Mouse (Mus musculus) heart, embryonic 16.5 days (tissue): ENCODE data around the gene Kmt5a. TPM values are rescaled to one million over a fixed set of nuclear protein-coding genes. Genes with fewer than 3 reads are reported as not detected.
"Not testable (repeated sequence)": the region's sequence is repeated elsewhere in the genome, so short reads cannot be mapped to it uniquely, and the experiment has no call there.

ENCODE experiments used
- ATAC-seq: fragments of 200-750 bp; cut with Nextera tagmentation; replicated peaks from 2 replicates; pipeline ENCODE4 v1.8.0; 2017; ENCODE audit warnings: moderate number of reproducible peaks; ENCODE audit not compliant: insufficient read depth, low FRiP score; ENCODE audit errors: extremely low read depth
- H3K27ac ChIP-seq: fragments of 300-500 bp; sonication (generic); 2 replicates; pipeline ENCODE4 v1.5.1; 2014; ENCODE audit warnings: mild to moderate bottlenecking, low read length, control low read depth, moderate library complexity
- H3K27me3 ChIP-seq: fragments of 300-500 bp; sonication (generic); 2 replicates; pipeline ENCODE4 v1.6.1; 2014; ENCODE audit warnings: low read length, mixed read lengths; ENCODE audit not compliant: control insufficient read depth, insufficient read depth
- H3K36me3 ChIP-seq: fragments of 300-500 bp; sonication (generic); 2 replicates; pipeline ENCODE4 v1.6.1; 2014; ENCODE audit not compliant: control insufficient read depth, insufficient read depth
- H3K4me1 ChIP-seq: fragments of 300-500 bp; sonication (generic); 2 replicates; pipeline ENCODE4 v1.6.1; 2014; ENCODE audit warnings: low read length, mixed read lengths; ENCODE audit not compliant: control insufficient read depth, insufficient read depth
- H3K4me2 ChIP-seq: fragments of 300-500 bp; sonication (generic); 2 replicates; pipeline ENCODE4 v1.6.1; 2014; ENCODE audit warnings: low read depth, mild to moderate bottlenecking, control low read depth, low read length
- H3K4me3 ChIP-seq: fragments of 300-500 bp; sonication (generic); 2 replicates; pipeline ENCODE4 v1.5.1; 2014; ENCODE audit warnings: mild to moderate bottlenecking, control low read depth, low read length
- H3K9ac ChIP-seq: fragments of 300-500 bp; sonication (generic); 2 replicates; pipeline ENCODE4 v1.6.1; 2014; ENCODE audit warnings: low read length, control low read depth
- H3K9me3 ChIP-seq: fragments of 300-500 bp; sonication (generic); replicated peaks from 2 replicates; pipeline ENCODE4 v1.6.1; 2016; ENCODE audit warnings: low read length; ENCODE audit not compliant: control insufficient read depth
- WGBS: fragments of 180-500 bp; shearing (Covaris S2); extraction: QIAGEN DNeasy Blood & Tissue Kit; methylation state at CpG from one replicate; pipeline ENCODE4 v1.1.7; 2014; 5-methylcytosine and 5-hydroxymethylcytosine counted together
- polyA plus RNA-seq: library from polyadenylated mRNA; unstranded; fragments of >200 nt; fragmentation: Nextera tagmentation; extraction: Ambion mirVana; gene quantifications from 2 replicates; pipeline ENCODE4 v1.2.1, GENCODE M21; 2015

Gene Kmt5a
- polyA plus RNA-seq, 1 experiment from 2014 or later: 30.4 TPM

GRCm38 (mm10) chr5:124453339-124454081 lies 13.8 kb downstream of the Kmt5a start:
- no peak overlapping the region; the same call in 1 of the 2 replicates for H3K27ac ChIP-seq
- 80% methylated on average over 13 of the region's 13 CpGs for WGBS
- H3K4me3 ChIP-seq: no peak overlapping the region
- peaks cover 66% of the 10 kb centered on the region for H3K36me3 ChIP-seq
- no peak overlapping the region for H3K4me2 ChIP-seq
- ATAC-seq: no peak
- no peaks in the 10 kb centered on the region for H3K9me3 ChIP-seq
- peaks cover 15% of the 10 kb centered on the region for H3K4me1 ChIP-seq
- no peak overlapping the region for H3K9ac ChIP-seq
- no peaks in the 10 kb centered on the region for H3K27me3 ChIP-seq

DNA sequence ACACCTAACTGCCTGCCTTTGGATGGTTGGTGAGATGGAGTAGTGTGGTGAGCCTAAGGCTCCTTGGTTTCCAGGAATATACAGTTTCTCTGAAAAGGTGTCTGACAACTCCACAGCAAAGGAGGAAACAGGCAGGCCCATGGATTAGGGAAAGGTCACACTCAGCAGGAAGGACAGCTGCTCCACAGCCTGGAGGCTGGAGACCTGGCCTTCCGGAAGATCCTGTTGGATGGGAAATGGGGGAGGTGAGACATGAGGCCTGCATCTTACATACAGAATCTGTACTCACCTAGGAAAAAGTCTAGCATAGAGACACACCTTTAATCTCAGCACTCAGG lies 14.3 kb downstream of the Kmt5a start:
- Histone ChIP-seq H3K36me3 (peaks cover 64% of the 10 kb centered on the region), H3K27me3 (no peaks in the 10 kb centered on the region), H3K9ac (no peak overlapping the region), H3K27ac (no peak overlapping the region), H3K4me1 (peaks cover 13% of the 10 kb centered on the region), H3K4me2 (no peak overlapping the region), H3K9me3 (no peaks in the 10 kb centered on the region), H3K4me3 (no peak overlapping the region)
- no peak for ATAC-seq
- WGBS: 75% methylated on average over 1 of the region's 1 CpGs

GRCm38 (mm10) chr5:124456762-124457161 lies 17.0 kb downstream of the Kmt5a start:
- no peak for ATAC-seq
- 91% methylated on average over 6 of the region's 6 CpGs for WGBS
- Histone ChIP-seq H3K36me3 (peaks cover 63% of the 10 kb centered on the region), H3K9ac (no peak overlapping the region), H3K27me3 (no peaks in the 10 kb centered on the region), H3K9me3 (no peaks in the 10 kb centered on the region), H3K4me1 (0 out of 2 replicates have a peak, but pooled peaks cover 6% of the 10 kb centered on the region), H3K4me3 (no peak overlapping the region), H3K4me2 (no peak overlapping the region), H3K27ac (no peak overlapping the region)

DNA sequence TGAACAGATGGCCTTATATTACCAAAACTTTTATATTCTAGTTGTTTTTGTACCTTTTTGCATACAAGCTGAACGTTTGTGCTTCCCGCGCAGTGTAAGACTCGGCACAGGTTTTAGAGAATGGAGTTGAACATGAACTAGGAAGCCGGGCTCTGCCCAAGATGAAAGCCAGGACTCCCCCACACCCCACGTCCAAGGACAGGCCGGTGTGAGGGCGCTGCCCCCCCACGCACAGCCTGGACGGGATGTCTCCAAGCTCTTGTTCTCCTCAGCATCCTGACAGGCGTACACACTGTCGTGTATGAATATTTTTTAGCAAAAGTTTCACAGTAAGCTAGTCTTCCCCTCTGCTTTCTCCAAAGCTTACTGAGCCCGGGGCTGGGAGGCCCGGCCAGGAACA lies 21.2 kb downstream of the Kmt5a start:
- peaks cover 54% of the 10 kb centered on the region for H3K36me3 ChIP-seq
- WGBS: 89% methylated on average over 14 of the region's 14 CpGs
- not testable (repeated sequence) for H3K4me3 ChIP-seq, H3K9ac ChIP-seq, ATAC-seq, H3K27ac ChIP-seq, H3K4me1 ChIP-seq, H3K27me3 ChIP-seq, H3K4me2 ChIP-seq, H3K9me3 ChIP-seq

GRCm38 (mm10) chr5:124462297-124463025 lies 22.7 kb downstream of the Kmt5a start:
- no peaks in the 10 kb centered on the region for H3K4me1 ChIP-seq
- no peak for ATAC-seq
- no peak overlapping the region for H3K27ac ChIP-seq
- no peaks in the 10 kb centered on the region for H3K27me3 ChIP-seq
- no peak overlapping the region for H3K4me2 ChIP-seq
- no peak overlapping the region for H3K4me3 ChIP-seq
- H3K9ac ChIP-seq: no peak overlapping the region
- 88% methylated on average over 8 of the region's 8 CpGs for WGBS
- H3K36me3 ChIP-seq: peaks cover 47% of the 10 kb centered on the region
- no peaks in the 10 kb centered on the region for H3K9me3 ChIP-seq

DNA sequence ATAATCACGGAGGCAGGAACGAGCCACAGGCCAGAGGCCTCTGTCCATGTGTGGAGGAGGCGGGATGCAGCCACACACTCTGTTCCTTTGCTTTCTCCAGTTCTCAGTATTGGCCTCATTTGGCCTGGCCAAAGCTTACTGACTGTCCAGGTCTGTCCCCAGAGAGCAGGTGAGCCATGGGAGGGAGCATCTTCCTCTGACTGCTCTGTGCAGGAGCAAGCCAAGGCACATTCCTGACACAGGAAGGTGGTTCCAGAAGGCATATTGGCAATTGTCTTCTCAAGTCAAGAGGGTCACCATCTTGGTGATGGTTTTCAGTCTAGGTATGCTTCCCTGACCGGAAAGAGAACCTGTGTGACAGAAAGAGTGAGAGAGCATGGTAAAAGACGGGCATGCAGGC lies 23.7 kb downstream of the Kmt5a start:
- Histone ChIP-seq H3K36me3 (peaks cover 43% of the 10 kb centered on the region), H3K27me3 (no peaks in the 10 kb centered on the region), H3K4me3 (no peak overlapping the region), H3K4me1 (no peaks in the 10 kb centered on the region), H3K27ac (no peak overlapping the region), H3K9me3 (no peaks in the 10 kb centered on the region), H3K9ac (no peak overlapping the region), H3K4me2 (no peak overlapping the region)
- no peak for ATAC-seq
- WGBS: 75% methylated on average over 5 of the region's 5 CpGs

DNA sequence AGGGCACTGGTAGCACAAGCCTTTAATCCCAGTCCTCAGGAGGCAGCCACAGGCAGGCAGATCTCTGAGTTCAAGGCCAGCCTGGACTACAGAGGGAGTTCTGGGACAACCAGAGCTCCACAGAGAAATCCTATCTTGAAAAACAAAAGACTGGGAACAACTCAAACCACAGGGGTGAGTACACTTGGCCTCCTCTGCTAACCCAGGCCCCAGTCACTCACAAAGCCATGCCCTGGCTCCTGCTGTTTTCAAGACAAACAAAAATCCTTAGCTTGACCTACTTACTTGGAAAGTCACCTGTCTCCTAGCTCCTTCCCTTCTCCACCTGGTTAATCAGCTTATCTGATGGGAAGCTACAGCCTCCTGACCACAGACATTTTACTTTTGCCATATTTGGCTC lies 25.2 kb downstream of the Kmt5a start:
- no peak overlapping the region for H3K27ac ChIP-seq
- no peak for ATAC-seq
- H3K27me3 ChIP-seq: no peaks in the 10 kb centered on the region
- no peaks in the 10 kb centered on the region for H3K9me3 ChIP-seq
- no peak overlapping the region for H3K4me3 ChIP-seq
- no peak overlapping the region for H3K9ac ChIP-seq
- H3K4me1 ChIP-seq: no peaks in the 10 kb centered on the region
- no peak overlapping the region for H3K4me2 ChIP-seq
- peaks cover 35% of the 10 kb centered on the region for H3K36me3 ChIP-seq

GRCm38 (mm10) chr5:124467766-124468165 lies 28.0 kb downstream of the Kmt5a start:
- Histone ChIP-seq H3K9ac (no peak overlapping the region), H3K27ac (no peak overlapping the region), H3K4me1 (no peaks in the 10 kb centered on the region), H3K4me3 (no peak overlapping the region), H3K9me3 (no peaks in the 10 kb centered on the region), H3K36me3 (peaks cover 19% of the 10 kb centered on the region), H3K27me3 (no peaks in the 10 kb centered on the region), H3K4me2 (no peak overlapping the region)
- WGBS: 83% methylated on average over 1 of the region's 1 CpGs
- ATAC-seq: no peak

DNA sequence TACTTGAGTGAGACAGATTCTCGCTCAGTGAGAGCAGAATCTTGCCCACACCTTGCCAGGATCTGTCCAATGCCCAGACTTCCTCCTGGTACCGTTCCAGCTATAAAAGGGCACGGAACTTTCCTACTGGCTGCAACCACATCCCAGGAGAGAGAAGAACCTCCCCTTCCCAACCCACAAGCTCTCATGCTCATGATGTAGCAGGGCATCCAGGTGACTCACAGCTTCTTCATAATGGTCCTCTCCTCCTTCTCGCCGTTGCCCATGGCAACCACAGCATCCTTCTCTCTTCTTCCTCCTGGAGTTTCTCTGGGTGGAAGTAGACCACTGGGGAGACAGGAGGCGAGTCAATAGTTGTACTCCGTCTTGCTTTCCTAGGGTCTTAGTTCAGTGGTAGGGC lies 28.6 kb downstream of the Kmt5a start:
- ATAC-seq: no peak
- Histone ChIP-seq H3K27me3 (no peaks in the 10 kb centered on the region), H3K9ac (no peak overlapping the region), H3K4me2 (no peak overlapping the region), H3K9me3 (no peaks in the 10 kb centered on the region), H3K27ac (no peak overlapping the region), H3K36me3 (peaks cover 14% of the 10 kb centered on the region), H3K4me3 (no peak overlapping the region), H3K4me1 (no peaks in the 10 kb centered on the region)
- WGBS: 86% methylated on average over 7 of the region's 7 CpGs
